Mouse (Mus musculus): Measurements from ENCODE around the gene Kcnj9. TPM values are rescaled to one million over a fixed set of nuclear protein-coding genes. Genes with fewer than 3 reads are reported as not detected.
A peak's percentile ranks its signal among the peaks of the same experiment; 100 is the strongest.

Kcnj9 gene
- polyA plus RNA-seq, 1 experiment from 2014 or later, result not detected

- Histone ChIP-seq H3K9ac (ENCODE audit: low read length) (no peak overlapping the region), H3K4me2 (ENCODE audit: low read depth, low read length) (no peak overlapping the region), H3K9me3 (replicated peaks; ENCODE audit: control insufficient read depth, low read length) (no peaks in the 10 kb centered on the region), H3K4me1 (ENCODE audit: control insufficient read depth, insufficient read depth, low read length) (peaks cover 19% of the 10 kb centered on the region), H3K36me3 (ENCODE audit: control insufficient read depth, insufficient read depth) (no peaks in the 10 kb centered on the region), H3K27me3 (ENCODE audit: control insufficient read depth, insufficient read depth, low read length) (no peaks in the 10 kb centered on the region), H3K27ac (ENCODE audit: low read length) (no peak overlapping the region), H3K4me3 (ENCODE audit: low read length) (no peak overlapping the region)
- 45% methylated on average over 6 of the region's 6 CpGs for WGBS
- ATAC-seq (replicated peaks; ENCODE audit: extremely low read depth, insufficient read depth, low FRiP score), result no peak
Measured at GRCm38 (mm10) chr1:172302851-172303250, 26.3 kb downstream of the Kcnj9 start.

DNA sequence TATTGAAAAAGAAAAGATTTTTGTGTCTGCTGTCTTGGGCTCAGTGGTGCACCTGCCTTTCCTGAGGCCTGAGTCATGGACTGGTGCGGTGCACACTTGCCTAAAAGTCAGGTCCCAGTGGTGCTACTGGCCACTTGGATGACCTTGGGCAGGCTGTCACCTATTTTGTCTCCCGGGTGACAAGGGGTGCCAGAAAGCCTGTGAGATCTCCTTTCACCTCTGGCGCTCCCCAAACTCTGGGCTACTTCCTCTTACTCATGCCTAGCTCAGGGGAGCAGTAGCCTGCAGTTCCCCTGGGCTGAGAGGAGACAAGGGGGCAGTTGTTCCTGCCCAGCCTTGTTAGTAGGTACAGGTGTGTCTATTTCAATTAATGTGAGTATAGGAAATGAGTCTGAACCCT lies 26.8 kb downstream of the Kcnj9 start:
- no peaks in the 10 kb centered on the region for H3K27me3 ChIP-seq (ENCODE audit: control insufficient read depth, insufficient read depth, low read length)
- no peak overlapping the region for H3K9ac ChIP-seq (ENCODE audit: low read length)
- no peak overlapping the region for H3K27ac ChIP-seq (ENCODE audit: low read length)
- no peak overlapping the region for H3K4me3 ChIP-seq (ENCODE audit: low read length)
- H3K9me3 ChIP-seq (replicated peaks; ENCODE audit: control insufficient read depth, low read length), result no peaks in the 10 kb centered on the region
- peaks cover 19% of the 10 kb centered on the region for H3K4me1 ChIP-seq (ENCODE audit: control insufficient read depth, insufficient read depth, low read length)
- WGBS, result 66% methylated on average over 3 of the region's 3 CpGs
- no peaks in the 10 kb centered on the region for H3K36me3 ChIP-seq (ENCODE audit: control insufficient read depth, insufficient read depth)
- H3K4me2 ChIP-seq (ENCODE audit: low read depth, low read length), result no peak overlapping the region
- no peak for ATAC-seq (replicated peaks; ENCODE audit: extremely low read depth, insufficient read depth, low FRiP score)

- ATAC-seq (replicated peaks; ENCODE audit: extremely low read depth, insufficient read depth, low FRiP score), result no peak
- no peak overlapping the region for H3K4me2 ChIP-seq (ENCODE audit: low read depth, low read length)
- peaks cover 28% of the 10 kb centered on the region for H3K4me1 ChIP-seq (ENCODE audit: control insufficient read depth, insufficient read depth, low read length)
- H3K27ac ChIP-seq (ENCODE audit: low read length), result no peak overlapping the region
- WGBS, result 58% methylated on average over 12 of the region's 12 CpGs
- no peak overlapping the region for H3K9ac ChIP-seq (ENCODE audit: low read length)
- no peaks in the 10 kb centered on the region for H3K9me3 ChIP-seq (replicated peaks; ENCODE audit: control insufficient read depth, low read length)
- no peak overlapping the region for H3K4me3 ChIP-seq (ENCODE audit: low read length)
- H3K36me3 ChIP-seq (ENCODE audit: control insufficient read depth, insufficient read depth), result no peaks in the 10 kb centered on the region
- H3K27me3 ChIP-seq (ENCODE audit: control insufficient read depth, insufficient read depth, low read length), result no peaks in the 10 kb centered on the region
Measured at GRCm38 (mm10) chr1:172301180-172301579, 27.9 kb downstream of the Kcnj9 start.

DNA sequence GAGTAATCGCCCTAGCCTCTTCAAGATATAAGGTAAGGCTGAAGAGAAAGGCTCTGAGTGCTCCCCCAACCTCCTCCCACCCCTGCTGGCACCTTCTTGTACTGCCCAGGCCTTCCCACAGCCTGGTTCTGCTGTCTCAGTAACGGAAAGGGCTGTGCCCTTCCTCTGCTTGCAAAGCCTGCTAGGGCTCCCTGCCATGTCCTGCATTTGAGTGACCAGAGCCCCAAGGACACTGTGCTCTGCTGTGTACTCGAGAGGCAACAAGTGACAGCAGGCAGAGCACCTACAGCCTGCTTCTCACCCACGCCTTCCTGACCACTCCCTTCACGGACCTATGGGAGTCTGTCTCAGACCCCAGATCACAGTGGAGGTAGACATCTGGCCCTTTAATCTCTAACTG lies 28.9 kb downstream of the Kcnj9 start:
- Histone ChIP-seq H3K36me3 (ENCODE audit: control insufficient read depth, insufficient read depth) (no peaks in the 10 kb centered on the region), H3K9ac (ENCODE audit: low read length) (no peak overlapping the region; the same call in 1 of the 2 replicates), H3K27ac (ENCODE audit: low read length) (peak overlapping the region; percentile 60), H3K9me3 (replicated peaks; ENCODE audit: control insufficient read depth, low read length) (no peaks in the 10 kb centered on the region), H3K27me3 (ENCODE audit: control insufficient read depth, insufficient read depth, low read length) (no peaks in the 10 kb centered on the region), H3K4me3 (ENCODE audit: low read length) (no peak overlapping the region), H3K4me1 (ENCODE audit: control insufficient read depth, insufficient read depth, low read length) (peaks cover 36% of the 10 kb centered on the region), H3K4me2 (ENCODE audit: low read depth, low read length) (no peak overlapping the region)
- 54% methylated on average over 5 of the region's 5 CpGs for WGBS
- ATAC-seq (replicated peaks; ENCODE audit: extremely low read depth, insufficient read depth, low FRiP score), result no peak

DNA sequence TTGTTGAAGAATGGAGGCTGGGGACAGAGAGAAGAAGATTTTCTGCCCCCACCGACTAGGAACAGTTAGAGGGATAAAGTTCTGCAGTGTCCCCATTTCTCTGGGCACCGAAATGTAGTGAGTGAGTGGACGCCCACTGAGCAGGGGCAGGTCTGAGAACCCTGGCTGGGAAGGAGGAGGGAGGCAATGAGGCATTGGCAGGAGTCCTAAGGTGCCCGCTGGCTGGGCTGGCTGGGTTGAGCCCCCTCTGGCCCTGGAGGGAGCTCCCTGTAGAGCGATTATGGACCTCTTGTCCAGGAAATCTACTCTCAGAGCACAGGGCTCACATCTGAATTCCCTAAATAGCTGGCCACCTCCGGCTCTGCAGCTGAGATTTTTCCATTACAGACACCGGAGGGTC lies 29.6 kb downstream of the Kcnj9 start:
- H3K4me2 ChIP-seq (ENCODE audit: low read depth, low read length), result no peak overlapping the region
- 0 out of 2 replicates have a peak overlapping the region, but pooled peaks have one; percentile 8 for H3K9ac ChIP-seq (ENCODE audit: low read length)
- H3K9me3 ChIP-seq (replicated peaks; ENCODE audit: control insufficient read depth, low read length), result no peaks in the 10 kb centered on the region
- no peaks in the 10 kb centered on the region for H3K36me3 ChIP-seq (ENCODE audit: control insufficient read depth, insufficient read depth)
- H3K27ac ChIP-seq (ENCODE audit: low read length), result peak overlapping the region; percentile 60
- no peaks in the 10 kb centered on the region for H3K27me3 ChIP-seq (ENCODE audit: control insufficient read depth, insufficient read depth, low read length)
- 47% methylated on average over 7 of the region's 7 CpGs for WGBS
- no peak overlapping the region for H3K4me3 ChIP-seq (ENCODE audit: low read length)
- no peak for ATAC-seq (replicated peaks; ENCODE audit: extremely low read depth, insufficient read depth, low FRiP score)
- H3K4me1 ChIP-seq (ENCODE audit: control insufficient read depth, insufficient read depth, low read length), result peaks cover 37% of the 10 kb centered on the region

DNA sequence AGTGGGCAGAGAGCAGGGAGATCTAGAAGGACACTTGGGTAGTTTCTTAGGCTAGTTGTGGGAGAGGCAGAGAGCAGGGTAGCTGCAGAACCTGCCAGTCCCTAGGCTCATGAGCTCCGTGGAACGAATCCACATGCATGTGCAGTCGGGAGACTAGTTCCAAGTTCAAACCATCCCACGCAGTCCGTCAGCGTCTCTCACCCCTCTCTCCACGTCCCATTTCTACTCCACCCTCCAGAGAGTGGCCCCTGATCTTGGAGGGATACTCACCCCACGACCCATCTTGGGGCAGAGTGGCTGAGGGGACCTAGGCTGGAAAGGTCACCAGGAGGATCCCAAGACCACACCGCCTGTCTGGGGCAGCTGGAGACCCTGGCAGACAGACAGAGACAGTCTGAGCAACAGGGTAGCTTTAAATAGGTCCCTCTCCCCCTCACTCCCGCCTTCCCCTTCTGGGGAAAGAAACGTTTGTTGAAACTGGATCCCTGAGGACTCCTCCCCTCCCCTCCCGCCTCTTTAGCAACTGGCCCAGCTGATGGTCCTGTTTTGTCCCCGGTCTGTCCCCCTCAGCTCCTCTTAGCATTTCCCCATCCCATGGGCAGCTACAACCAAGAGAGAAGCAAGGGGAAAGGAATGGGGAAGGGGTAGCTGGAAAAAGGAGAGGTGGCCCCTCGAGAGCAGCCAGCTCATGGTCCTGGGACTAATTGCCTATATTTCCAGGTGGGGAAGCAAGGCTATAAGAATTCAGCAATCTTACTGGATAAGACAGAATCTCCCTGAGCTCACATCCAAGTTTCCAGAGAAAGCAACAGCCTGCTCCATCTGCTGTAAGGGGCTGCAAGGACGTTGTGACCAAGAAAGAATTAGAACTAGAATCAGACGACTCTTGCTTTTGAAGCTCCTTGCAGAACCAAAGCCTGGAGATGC lies 31.2 kb downstream of the Kcnj9 start, which contains the start of gene Atp1a2:
Gene Atp1a2, minus strand, starts transcription at position 454 of the 927 bp plus-strand sequence.
- Histone ChIP-seq H3K27ac (ENCODE audit: low read length) (peak within 1 kb of the TSS; percentile 90), H3K4me1 (ENCODE audit: control insufficient read depth, insufficient read depth, low read length) (peaks cover 37% of the 10 kb centered on the region), H3K27me3 (ENCODE audit: control insufficient read depth, insufficient read depth, low read length) (no peaks in the 10 kb centered on the region), H3K36me3 (ENCODE audit: control insufficient read depth, insufficient read depth) (peaks cover under 1% of the 10 kb centered on the region; the same call in 1 of the 2 replicates), H3K9ac (ENCODE audit: low read length) (peak within 1 kb of the TSS; percentile 73), H3K4me3 (ENCODE audit: low read length) (peak within 1 kb of the TSS; percentile 53), H3K4me2 (ENCODE audit: low read depth, low read length) (peak within 1 kb of the TSS; percentile 68), H3K9me3 (replicated peaks; ENCODE audit: control insufficient read depth, low read length) (no peaks in the 10 kb centered on the region)
- 9% methylated on average over 16 of the region's 16 CpGs for WGBS
- ATAC-seq (replicated peaks; ENCODE audit: extremely low read depth, insufficient read depth, low FRiP score), result peak; percentile 81

DNA sequence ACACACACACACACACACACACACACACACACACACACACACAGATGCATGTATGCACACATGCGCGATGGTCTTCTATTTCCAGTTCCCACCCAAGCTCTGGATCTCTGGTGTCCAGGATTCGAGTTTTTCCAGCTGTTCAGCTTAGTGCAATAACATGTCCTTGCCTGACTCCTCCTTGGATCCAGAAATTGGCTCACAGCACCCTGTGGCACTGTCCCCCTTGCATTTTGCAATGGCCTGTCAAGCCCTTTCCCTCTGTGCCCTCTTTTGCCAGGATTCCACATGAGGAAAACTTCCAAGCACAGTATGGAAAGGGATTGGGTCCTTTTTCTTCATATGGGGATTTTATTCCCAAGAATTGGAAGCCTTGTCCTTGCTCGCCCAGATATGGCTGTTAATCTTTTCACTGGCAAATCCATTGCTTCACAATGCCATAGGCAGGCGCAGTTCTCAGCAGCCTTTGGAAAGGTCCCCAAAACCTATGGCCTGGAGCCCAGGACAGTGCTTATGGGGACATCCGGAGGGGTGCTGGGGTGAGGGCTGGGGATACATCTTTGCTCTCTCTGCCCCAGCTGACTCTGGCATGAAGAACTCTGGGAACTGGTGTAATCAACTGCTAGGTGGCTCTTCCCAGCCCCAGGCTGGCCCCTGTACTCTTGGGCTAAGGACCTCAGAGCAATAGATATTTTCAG lies 32.2 kb downstream of the Kcnj9 start:
- H3K36me3 ChIP-seq (ENCODE audit: control insufficient read depth, insufficient read depth), result peaks cover 3% of the 10 kb centered on the region; the same call in 1 of the 2 replicates
- peak overlapping the region; percentile 53 for H3K4me3 ChIP-seq (ENCODE audit: low read length)
- peaks cover 37% of the 10 kb centered on the region for H3K4me1 ChIP-seq (ENCODE audit: control insufficient read depth, insufficient read depth, low read length)
- H3K4me2 ChIP-seq (ENCODE audit: low read depth, low read length), result peak overlapping the region; percentile 68
- peak overlapping the region; percentile 90 for H3K27ac ChIP-seq (ENCODE audit: low read length)
- 61% methylated on average over 6 of the region's 6 CpGs for WGBS
- no peaks in the 10 kb centered on the region for H3K27me3 ChIP-seq (ENCODE audit: control insufficient read depth, insufficient read depth, low read length)
- ATAC-seq (replicated peaks; ENCODE audit: extremely low read depth, insufficient read depth, low FRiP score), result peak; percentile 9; the same call in 1 of the 2 replicates
- peak overlapping the region; percentile 73 for H3K9ac ChIP-seq (ENCODE audit: low read length)
- no peaks in the 10 kb centered on the region for H3K9me3 ChIP-seq (replicated peaks; ENCODE audit: control insufficient read depth, low read length)

GRCm38 (mm10) chr1:172295751-172296197 lies 33.3 kb downstream of the Kcnj9 start:
- WGBS, result 46% methylated on average over 4 of the region's 4 CpGs
- no peak for ATAC-seq (replicated peaks; ENCODE audit: extremely low read depth, insufficient read depth, low FRiP score)
- Histone ChIP-seq H3K36me3 (ENCODE audit: control insufficient read depth, insufficient read depth) (peaks cover 7% of the 10 kb centered on the region; the same call in 1 of the 2 replicates), H3K4me3 (ENCODE audit: low read length) (peak overlapping the region; percentile 53), H3K4me1 (ENCODE audit: control insufficient read depth, insufficient read depth, low read length) (peaks cover 33% of the 10 kb centered on the region), H3K9ac (ENCODE audit: low read length) (peak overlapping the region; percentile 39), H3K27ac (ENCODE audit: low read length) (peak overlapping the region; percentile 90), H3K4me2 (ENCODE audit: low read depth, low read length) (peak overlapping the region; percentile 68), H3K27me3 (ENCODE audit: control insufficient read depth, insufficient read depth, low read length) (no peaks in the 10 kb centered on the region), H3K9me3 (replicated peaks; ENCODE audit: control insufficient read depth, low read length) (no peaks in the 10 kb centered on the region)
